Mouse (Mus musculus): ENCODE data around the gene Fam219a. TPM values are rescaled to one million over a fixed set of nuclear protein-coding genes. Genes with fewer than 3 reads are reported as not detected.

Gene Fam219a
- total and polyA plus RNA-seq, 3 experiments: 0.44 to 2.5 (median 2.5) TPM

GRCm38 (mm10) chr4:41573492-41573891 is 4.2 kb upstream of the Fam219a start:
- Histone ChIP-seq H3K4me1 (ENCODE audit: insufficient read depth, low read depth, low read length) (peaks cover 14% of the 10 kb centered on the region), H3K4me3 (ENCODE audit: low read depth, low read length) (no peak overlapping the region), H3K27me3 (ENCODE audit: insufficient read depth, low read length) (peaks cover 12% of the 10 kb centered on the region), H3K36me3 (replicated peaks) (no peaks in the 10 kb centered on the region), H3K9me3 (replicated peaks) (no peaks in the 10 kb centered on the region)
- no peak for ATAC-seq (ENCODE audit: extremely low read depth, insufficient number of reproducible peaks, low FRiP score, poor library complexity, severe bottlenecking)
- TF ChIP-seq GATA1 (IDR thresholded peaks at IDR 0.05; ENCODE audit: borderline replicate concordance, low read length): no peak
- no peak for TF ChIP-seq TAL1 (conservative IDR thresholded peaks at IDR 0.05; ENCODE audit: low read depth, low read length)
- no peak for TF ChIP-seq GATA2 (IDR thresholded peaks at IDR 0.05; ENCODE audit: borderline replicate concordance, low read depth, low read length)
- TF ChIP-seq POLR2AphosphoS5 (IDR thresholded peaks at IDR 0.05; ENCODE audit: insufficient replicate concordance, low read depth, low read length): no peak
- no peak for TF ChIP-seq CTCF (IDR thresholded peaks at IDR 0.05; ENCODE audit: low read depth, low read length)
- DNase-seq (ENCODE audit: low spot score): no peak

- DNase-seq (ENCODE audit: low spot score) (no peak), ATAC-seq (ENCODE audit: extremely low read depth, insufficient number of reproducible peaks, low FRiP score, poor library complexity, severe bottlenecking) (no peak)
- H3K4me3 ChIP-seq (ENCODE audit: low read depth, low read length): no peak overlapping the region
- H3K27me3 ChIP-seq (ENCODE audit: insufficient read depth, low read length): peaks cover 26% of the 10 kb centered on the region
- TF ChIP-seq POLR2AphosphoS5 (IDR thresholded peaks at IDR 0.05; ENCODE audit: insufficient replicate concordance, low read depth, low read length) (no peak), CTCF (IDR thresholded peaks at IDR 0.05; ENCODE audit: low read depth, low read length) (no peak), GATA1 (IDR thresholded peaks at IDR 0.05; ENCODE audit: borderline replicate concordance, low read length) (no peak)
- peaks cover 23% of the 10 kb centered on the region for H3K4me1 ChIP-seq (ENCODE audit: insufficient read depth, low read depth, low read length)
- no peaks in the 10 kb centered on the region for H3K9me3 ChIP-seq (replicated peaks)
- H3K36me3 ChIP-seq (replicated peaks): no peaks in the 10 kb centered on the region
Observed at GRCm38 (mm10) chr4:41571490-41571889, 2.2 kb upstream of the Fam219a start.

GRCm38 (mm10) chr4:41568682-41569410 is 492 bp downstream of the Fam219a start:
- Histone ChIP-seq H3K36me3 (replicated peaks) (no peaks in the 10 kb centered on the region), H3K9me3 (replicated peaks) (no peaks in the 10 kb centered on the region), H3K4me3 (ENCODE audit: low read depth, low read length) (peak overlapping the region; percentile 76), H3K27me3 (ENCODE audit: insufficient read depth, low read length) (peaks cover 31% of the 10 kb centered on the region), H3K4me1 (ENCODE audit: insufficient read depth, low read depth, low read length) (peaks cover 23% of the 10 kb centered on the region)
- ATAC-seq (ENCODE audit: extremely low read depth, insufficient number of reproducible peaks, low FRiP score, poor library complexity, severe bottlenecking) (no peak), DNase-seq (ENCODE audit: low spot score) (peak; percentile 4)
- TF ChIP-seq GATA2 (IDR thresholded peaks at IDR 0.05; ENCODE audit: borderline replicate concordance, low read depth, low read length): no peak
- no peak for TF ChIP-seq GATA1 (IDR thresholded peaks at IDR 0.05; ENCODE audit: borderline replicate concordance, low read length)
- no peak for TF ChIP-seq POLR2AphosphoS5 (IDR thresholded peaks at IDR 0.05; ENCODE audit: insufficient replicate concordance, low read depth, low read length)
- no peak for TF ChIP-seq TAL1 (conservative IDR thresholded peaks at IDR 0.05; ENCODE audit: low read depth, low read length)

GRCm38 (mm10) chr4:41568239-41568638 is 1.1 kb downstream of the Fam219a start:
- H3K9me3 ChIP-seq (replicated peaks): no peaks in the 10 kb centered on the region
- peak overlapping the region; percentile 76; the same call in 1 of the 2 replicates for H3K4me3 ChIP-seq (ENCODE audit: low read depth, low read length)
- ATAC-seq (ENCODE audit: extremely low read depth, insufficient number of reproducible peaks, low FRiP score, poor library complexity, severe bottlenecking) (no peak), DNase-seq (ENCODE audit: low spot score) (no peak)
- no peaks in the 10 kb centered on the region for H3K36me3 ChIP-seq (replicated peaks)
- TF ChIP-seq GATA1 (IDR thresholded peaks at IDR 0.05; ENCODE audit: borderline replicate concordance, low read length) (no peak), TAL1 (conservative IDR thresholded peaks at IDR 0.05; ENCODE audit: low read depth, low read length) (no peak), GATA2 (IDR thresholded peaks at IDR 0.05; ENCODE audit: borderline replicate concordance, low read depth, low read length) (no peak), CTCF (IDR thresholded peaks at IDR 0.05; ENCODE audit: low read depth, low read length) (no peak), POLR2AphosphoS5 (IDR thresholded peaks at IDR 0.05; ENCODE audit: insufficient replicate concordance, low read depth, low read length) (no peak)
- H3K27me3 ChIP-seq (ENCODE audit: insufficient read depth, low read length): peaks cover 31% of the 10 kb centered on the region
- peaks cover 23% of the 10 kb centered on the region for H3K4me1 ChIP-seq (ENCODE audit: insufficient read depth, low read depth, low read length)

GRCm38 (mm10) chr4:41566123-41566522 is 3.2 kb downstream of the Fam219a start:
- Histone ChIP-seq H3K4me3 (ENCODE audit: low read depth, low read length) (no peak overlapping the region), H3K27me3 (ENCODE audit: insufficient read depth, low read length) (peaks cover 25% of the 10 kb centered on the region), H3K36me3 (replicated peaks) (no peaks in the 10 kb centered on the region), H3K4me1 (ENCODE audit: insufficient read depth, low read depth, low read length) (peaks cover 23% of the 10 kb centered on the region), H3K9me3 (replicated peaks) (no peaks in the 10 kb centered on the region)
- DNase-seq (ENCODE audit: low spot score): no peak
- TF ChIP-seq GATA2 (IDR thresholded peaks at IDR 0.05; ENCODE audit: borderline replicate concordance, low read depth, low read length) (no peak), GATA1 (IDR thresholded peaks at IDR 0.05; ENCODE audit: borderline replicate concordance, low read length) (no peak), TAL1 (conservative IDR thresholded peaks at IDR 0.05; ENCODE audit: low read depth, low read length) (no peak), POLR2AphosphoS5 (IDR thresholded peaks at IDR 0.05; ENCODE audit: insufficient replicate concordance, low read depth, low read length) (no peak), CTCF (IDR thresholded peaks at IDR 0.05; ENCODE audit: low read depth, low read length) (no peak)
- no peak for ATAC-seq (ENCODE audit: extremely low read depth, insufficient number of reproducible peaks, low FRiP score, poor library complexity, severe bottlenecking)

- TF ChIP-seq POLR2AphosphoS5 (IDR thresholded peaks at IDR 0.05; ENCODE audit: insufficient replicate concordance, low read depth, low read length) (no peak), CTCF (IDR thresholded peaks at IDR 0.05; ENCODE audit: low read depth, low read length) (no peak), TAL1 (conservative IDR thresholded peaks at IDR 0.05; ENCODE audit: low read depth, low read length) (no peak)
- no peak for DNase-seq (ENCODE audit: low spot score)
- peaks cover 7% of the 10 kb centered on the region for H3K4me1 ChIP-seq (ENCODE audit: insufficient read depth, low read depth, low read length)
- peaks cover 25% of the 10 kb centered on the region for H3K27me3 ChIP-seq (ENCODE audit: insufficient read depth, low read length)
- no peak for ATAC-seq (ENCODE audit: extremely low read depth, insufficient number of reproducible peaks, low FRiP score, poor library complexity, severe bottlenecking)
- H3K4me3 ChIP-seq (ENCODE audit: low read depth, low read length): no peak overlapping the region
- H3K9me3 ChIP-seq (replicated peaks): no peaks in the 10 kb centered on the region
- H3K36me3 ChIP-seq (replicated peaks): no peaks in the 10 kb centered on the region
Observed at GRCm38 (mm10) chr4:41563297-41563696, 6.0 kb downstream of the Fam219a start.
